Mouse (Mus musculus) erythroblast, embryonic 14.5 days (primary cell): ENCODE data around the gene Gm4756.

Source experiments
- GATA1 ChIP-seq: IDR thresholded peaks from 2 replicates; pipeline ENCODE4 v1.6.1; 2012; ENCODE audit warnings: low read length, inconsistent platforms, mixed read lengths
- TAL1 ChIP-seq: IDR thresholded peaks from 3 replicates; pipeline ENCODE4 v1.6.1; 2012; ENCODE audit warnings: low read length, inconsistent platforms, mixed read lengths

GRCm38 (mm10) chr12:72554347-72554746 is 95.1 kb downstream of the Gm4756 start:
- no peak for TF ChIP-seq TAL1
- no peak for TF ChIP-seq GATA1
